Mouse (Mus musculus): ENCODE measurements around the gene Zfp335.

- TF ChIP-seq BHLHE40 (IDR thresholded peaks at IDR 0.05; ENCODE audit: low read depth, low read length) (no peak), JUND (conservative IDR thresholded peaks at IDR 0.05; ENCODE audit: low read depth, low read length) (no peak), CTCF (conservative IDR thresholded peaks at IDR 0.05 in 1 of 2, IDR thresholded peaks at IDR 0.05 in 1 of 2; ENCODE audit: low read depth in 2 of 2, low read length in 2 of 2) (no peak), POLR2A (IDR thresholded peaks at IDR 0.05; ENCODE audit: low read depth, low read length) (no peak)
Observed at GRCm38 (mm10) chr2:164910360-164911061, 1.0 kb downstream of the Zfp335 start.
